Mouse (Mus musculus) lung, postnatal 0 days (tissue): Measurements from ENCODE around the gene Plekhh3.

Experiments used
- CTCF ChIP-seq: IDR thresholded peaks from 2 replicates; pipeline ENCODE4 v1.5.1; 2016; ENCODE audit warnings: antibody characterized with exemption, mild to moderate bottlenecking
- EP300 ChIP-seq: IDR thresholded peaks from 2 replicates; pipeline ENCODE4 v1.6.1; 2016; ENCODE audit warnings: antibody characterized with exemption, mild to moderate bottlenecking, control low read depth

DNA sequence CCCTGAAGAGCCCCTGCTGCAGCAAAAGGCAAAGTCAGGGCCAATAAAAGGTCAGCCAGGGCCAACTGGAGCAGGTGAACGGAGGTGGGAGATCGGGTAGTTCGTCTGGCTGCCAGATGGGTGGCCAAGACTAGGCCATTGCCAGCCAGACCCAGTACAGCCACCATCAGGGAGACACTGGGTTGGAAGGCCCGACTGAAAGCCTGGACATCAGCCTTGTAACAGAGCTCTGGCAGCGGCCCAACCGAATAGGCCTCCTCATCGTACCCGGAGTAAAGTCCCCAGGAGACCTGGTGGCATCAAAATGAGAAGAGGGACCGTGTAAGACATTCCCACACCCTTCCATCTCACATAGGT lies 3.2 kb upstream of the Plekhh3 start:
- TF ChIP-seq CTCF (no peak), EP300 (no peak)
